Mouse (Mus musculus): ENCODE data around the gene Hist1h3e.

The Hist1h3e gene

DNA sequence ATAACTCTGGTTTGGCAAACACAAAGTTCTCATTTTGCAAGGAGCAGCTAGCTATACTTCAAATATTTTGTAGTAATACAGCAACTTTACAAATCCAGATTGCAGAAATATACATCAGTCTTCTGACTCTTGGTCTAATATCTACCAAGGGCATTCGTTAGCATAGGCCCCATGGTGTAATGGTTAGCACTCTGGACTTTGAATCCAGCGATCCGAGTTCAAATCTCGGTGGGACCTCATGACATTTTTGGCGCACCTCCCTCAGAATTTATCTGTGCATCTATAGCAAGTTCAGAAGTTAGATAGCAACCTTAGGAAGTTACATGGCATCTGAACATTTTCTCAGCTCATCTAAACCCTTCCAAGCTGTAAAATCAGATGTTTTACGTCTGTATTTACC is 43.3 kb downstream of the Hist1h3e start:
- DNase-seq (ENCODE audit: low read depth, low spot score), result no peak

DNA sequence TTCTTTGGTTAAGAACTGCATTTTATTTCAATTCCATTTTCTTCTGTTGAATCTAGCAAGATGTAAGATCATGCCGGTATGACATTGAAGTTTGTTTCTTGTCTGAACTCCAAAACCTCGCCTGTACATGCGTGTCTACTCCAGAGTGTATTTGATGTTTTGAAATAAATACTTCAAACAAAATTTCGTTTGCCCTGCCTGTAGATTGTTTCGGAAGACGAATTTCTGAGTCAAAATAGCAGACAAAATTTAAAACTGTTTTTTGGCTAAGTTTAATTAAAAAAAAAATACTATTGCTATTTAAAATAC is 43.9 kb downstream of the Hist1h3e start:
- no peak for DNase-seq (ENCODE audit: low read depth, low spot score)

DNA sequence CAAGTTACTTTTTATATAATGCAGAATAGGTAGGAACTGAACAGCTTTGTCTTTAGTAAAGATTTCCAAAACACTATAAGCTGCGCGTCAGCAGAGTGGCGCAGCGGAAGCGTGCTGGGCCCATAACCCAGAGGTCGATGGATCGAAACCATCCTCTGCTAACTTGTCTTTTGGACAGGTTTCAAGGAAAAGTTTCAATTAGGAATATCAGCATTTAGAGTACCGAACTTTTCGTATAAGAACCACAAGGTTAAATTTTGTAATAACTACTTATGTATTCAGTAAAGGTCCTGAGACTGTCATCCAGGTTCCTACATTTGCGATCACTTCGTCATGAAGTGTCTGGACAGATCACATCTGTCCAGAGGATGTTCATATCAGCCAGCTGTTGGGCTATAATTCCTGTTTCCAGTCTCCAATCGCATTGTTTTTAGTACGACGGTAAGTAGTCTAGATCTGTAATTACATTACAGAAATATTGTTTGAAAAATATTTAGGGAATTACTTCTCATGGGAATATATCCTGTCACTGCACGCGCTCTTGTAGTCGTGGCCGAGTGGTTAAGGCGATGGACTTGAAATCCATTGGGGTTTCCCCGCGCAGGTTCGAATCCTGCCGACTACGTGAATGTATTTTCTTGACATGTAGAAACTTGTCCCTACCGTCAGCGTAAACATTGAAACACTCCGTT is 44.4 kb downstream of the Hist1h3e start:
- DNase-seq (ENCODE audit: low read depth, low spot score), result no peak

DNA sequence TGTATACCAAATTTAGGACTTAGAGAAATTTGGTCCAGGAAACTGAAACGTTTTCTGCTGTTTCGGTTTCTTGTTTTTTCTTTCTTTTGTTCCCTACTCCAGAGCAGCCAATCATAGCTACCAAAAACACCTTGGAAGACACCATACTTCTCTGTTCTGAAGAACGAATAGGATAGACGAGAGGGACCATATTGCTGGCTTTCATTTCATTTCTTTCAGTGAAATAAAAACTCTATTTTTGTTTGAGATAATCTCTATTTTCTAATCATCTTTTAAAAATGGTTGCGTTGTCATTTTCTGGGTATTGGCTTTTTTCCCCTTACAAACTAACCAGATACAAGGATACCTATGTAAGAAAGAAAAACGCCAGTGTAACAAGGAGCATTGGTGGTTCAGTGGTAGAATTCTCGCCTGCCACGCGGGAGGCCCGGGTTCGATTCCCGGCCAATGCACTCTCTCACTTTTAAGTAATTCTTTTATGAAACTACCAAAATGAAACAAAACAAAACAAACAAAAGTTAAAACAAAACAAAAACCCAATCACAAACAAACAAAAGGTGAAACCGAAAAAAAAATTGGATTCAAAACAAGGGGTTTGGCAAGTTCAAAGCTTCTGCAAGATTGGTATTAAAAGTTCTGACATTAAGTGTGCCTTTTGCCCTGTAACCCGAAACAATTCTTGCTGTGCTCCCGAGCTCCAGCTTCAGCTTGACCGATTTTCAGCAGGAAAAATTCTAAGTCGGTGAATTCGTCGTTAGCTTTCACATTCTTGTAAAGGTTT is 45.2 kb downstream of the Hist1h3e start:
- DNase-seq (ENCODE audit: low read depth, low spot score), result no peak

DNA sequence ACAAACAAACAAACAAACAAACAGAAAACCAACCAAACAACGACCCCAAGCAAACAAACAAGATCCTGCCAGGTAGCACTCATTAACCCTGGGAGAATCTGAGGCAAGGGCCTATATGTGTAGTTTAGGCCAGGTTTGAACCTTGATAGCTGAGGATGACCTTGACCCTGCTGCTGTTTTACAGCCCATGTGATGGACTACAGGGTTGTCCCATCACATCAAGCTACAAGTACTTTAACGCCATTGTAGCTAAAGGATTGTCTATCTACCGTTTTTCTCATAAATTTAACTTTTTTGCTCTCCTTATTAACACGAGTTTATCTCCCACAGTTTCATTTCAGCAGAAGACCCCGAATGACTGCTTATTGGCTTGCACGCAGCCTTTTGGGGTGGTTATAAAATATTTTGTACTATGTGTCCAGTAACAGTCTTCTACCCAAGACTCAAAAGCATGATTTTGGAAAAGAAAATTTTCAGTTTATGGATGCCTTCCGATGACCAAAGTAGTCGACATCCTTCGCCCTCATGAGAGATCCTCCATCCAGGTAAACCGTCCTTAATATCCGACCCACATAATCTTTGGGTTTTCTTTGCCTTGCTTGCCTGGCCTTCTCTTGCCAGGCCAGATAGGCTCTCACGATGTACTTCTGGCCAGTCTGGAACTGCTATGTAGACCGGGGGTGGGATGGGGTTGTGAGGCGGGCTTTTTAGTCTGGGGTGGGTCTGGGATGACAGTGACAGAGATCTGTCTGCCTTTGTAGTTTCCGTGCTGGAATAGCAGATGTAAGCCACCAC is 46.1 kb downstream of the Hist1h3e start:
- DNase-seq (ENCODE audit: low read depth, low spot score), result no peak

DNA sequence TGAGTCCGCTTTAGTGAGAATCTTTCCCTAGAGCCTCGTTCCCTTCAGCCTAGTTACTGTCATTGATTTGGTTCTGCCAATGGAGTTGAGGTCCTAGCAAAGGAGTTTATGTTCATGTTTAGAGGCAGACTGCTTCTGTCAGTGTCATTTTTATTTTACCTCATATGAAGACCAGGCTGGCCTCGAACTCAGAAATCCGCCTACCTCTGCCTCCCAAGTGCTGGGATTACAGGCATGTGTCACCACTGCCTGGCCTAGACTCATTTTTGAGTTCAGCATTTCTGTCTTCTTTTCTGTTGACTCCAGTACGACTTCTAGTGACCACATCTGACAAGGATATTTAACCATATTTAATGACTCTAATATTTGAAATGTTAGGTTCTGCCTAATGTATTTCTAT is 46.9 kb downstream of the Hist1h3e start:
- DNase-seq (ENCODE audit: low read depth, low spot score), result no peak

DNA sequence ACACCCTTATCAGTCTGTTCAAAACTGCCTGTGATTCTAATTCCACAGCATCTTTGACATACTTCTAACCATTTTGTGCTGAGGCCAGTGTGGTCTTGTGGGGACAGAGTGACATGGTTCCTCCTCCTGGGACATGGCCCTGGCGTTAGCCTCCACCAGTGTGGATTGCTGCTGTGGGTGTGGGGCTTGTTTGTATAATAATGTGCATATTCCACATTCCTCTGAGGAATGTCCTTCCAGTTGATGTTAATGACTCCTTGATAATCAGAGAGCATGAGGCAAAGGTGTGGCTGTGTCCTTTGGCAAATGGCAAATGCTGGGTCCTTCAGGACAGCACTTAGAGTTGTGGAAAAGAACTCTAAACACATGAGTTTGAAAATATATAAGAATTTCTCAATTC is 48.7 kb downstream of the Hist1h3e start:
- no peak for DNase-seq (ENCODE audit: low read depth, low spot score)
